Mouse (Mus musculus): ENCODE measurements around the gene Cbll1.

DNA sequence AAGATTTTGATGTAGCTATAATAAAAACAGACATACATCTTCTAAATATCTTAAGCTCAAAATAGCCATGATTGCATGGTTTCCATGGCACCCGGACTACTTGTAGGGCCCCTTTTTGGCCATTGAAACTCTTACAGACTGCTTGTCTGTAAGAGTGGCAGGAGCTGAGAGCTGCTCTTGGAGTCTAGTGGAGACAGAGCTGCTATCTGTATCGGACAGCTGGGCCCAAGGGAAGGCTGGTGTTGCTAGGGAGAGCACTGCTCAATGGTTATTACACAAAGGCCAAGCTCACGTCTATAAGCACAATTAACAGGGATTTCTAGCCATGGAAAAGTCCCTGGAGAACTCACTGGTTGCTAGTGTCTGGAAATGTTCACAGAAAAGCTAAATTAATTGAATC is 22.0 kb upstream of the Cbll1 start:
- TF ChIP-seq CTCF (IDR thresholded peaks at IDR 0.05) = no peak
- no peak for TF ChIP-seq EP300 (IDR thresholded peaks at IDR 0.05)
